Mouse (Mus musculus): ENCODE results near the gene Idua. TPM values are rescaled to one million over a fixed set of nuclear protein-coding genes. Genes with fewer than 3 reads are reported as not detected.
A peak's percentile ranks its signal among the peaks of the same experiment; 100 is the strongest.

Idua gene
- polyA plus RNA-seq, 1 experiment from 2014 or later = 17.8 TPM

DNA sequence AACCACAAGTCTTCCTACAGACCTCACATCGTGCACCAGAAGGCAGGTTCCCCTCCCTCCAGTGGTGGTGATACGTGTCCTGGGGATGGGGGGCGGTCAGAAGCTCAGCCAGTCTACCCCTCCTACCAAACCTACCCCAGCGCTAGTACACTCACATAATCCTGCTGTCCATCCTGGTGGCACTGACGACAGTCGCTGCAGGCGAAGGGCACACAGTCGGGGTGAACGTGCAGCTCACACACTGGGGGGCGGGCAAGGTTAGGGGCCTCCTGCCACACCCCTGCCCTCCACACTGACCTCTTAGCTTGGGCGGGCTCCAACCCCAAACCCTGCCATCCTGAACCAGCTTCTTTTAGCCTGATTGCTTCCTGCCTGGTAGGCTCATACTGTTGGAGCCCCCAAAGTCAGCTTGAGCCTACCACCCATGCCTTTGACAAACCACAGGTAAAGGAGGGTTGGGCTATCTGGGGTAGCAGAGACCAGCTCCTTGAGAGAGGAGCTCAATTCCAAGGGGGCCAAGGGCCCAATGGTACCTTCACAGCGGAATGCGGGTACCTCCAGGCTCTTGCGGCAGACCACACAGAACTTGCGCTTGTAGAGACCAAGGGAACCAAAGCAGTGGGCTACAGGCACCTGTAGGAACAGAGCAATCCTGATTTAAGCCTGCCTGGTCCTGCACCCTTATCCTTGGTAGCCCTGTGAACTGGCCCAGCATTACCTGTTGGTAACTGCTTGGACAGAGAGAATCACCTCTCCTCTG, 4.1 kb upstream of the Idua start:
- no peak overlapping the region for H3K4me2 ChIP-seq
- H3K4me1 ChIP-seq (replicated peaks) = peaks cover 11% of the 10 kb centered on the region
- H3K27me3 ChIP-seq (replicated peaks) = no peaks in the 10 kb centered on the region
- WGBS = 90% methylated on average over 15 of the region's 15 CpGs
- ATAC-seq (ENCODE audit: insufficient number of reproducible peaks, low FRiP score) = no peak
- no peak overlapping the region for H3K9ac ChIP-seq
- H3K9me3 ChIP-seq (replicated peaks) = no peaks in the 10 kb centered on the region
- H3K27ac ChIP-seq (ENCODE audit: poor library complexity, severe bottlenecking) = no peak overlapping the region
- peaks cover 62% of the 10 kb centered on the region for H3K36me3 ChIP-seq
- H3K4me3 ChIP-seq = no peak overlapping the region

DNA sequence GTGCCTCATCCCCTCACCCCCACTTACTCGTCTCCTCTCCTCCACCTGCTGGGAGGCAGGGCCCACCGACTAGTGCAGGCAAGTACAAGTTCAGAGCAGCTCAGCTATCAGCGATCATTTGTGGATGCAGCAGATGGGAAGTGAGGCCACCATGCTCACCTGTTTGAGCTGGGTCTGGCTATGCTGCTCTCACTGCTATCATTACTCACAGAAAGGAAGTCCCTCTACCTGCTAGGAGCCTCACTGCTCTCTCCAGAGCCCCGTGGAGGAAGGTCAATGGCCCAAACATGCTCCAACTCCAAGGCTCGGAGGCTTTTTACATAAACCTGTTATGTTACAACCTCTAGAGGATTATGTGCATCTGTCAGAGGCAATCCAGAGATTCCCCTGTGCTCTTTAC, 2.7 kb upstream of the Idua start:
- WGBS = 73% methylated on average over 5 of the region's 5 CpGs
- H3K9me3 ChIP-seq (replicated peaks) = no peaks in the 10 kb centered on the region
- H3K4me3 ChIP-seq = no peak overlapping the region
- H3K4me2 ChIP-seq = no peak overlapping the region
- peaks cover 54% of the 10 kb centered on the region for H3K36me3 ChIP-seq
- H3K27ac ChIP-seq (ENCODE audit: poor library complexity, severe bottlenecking) = no peak overlapping the region
- no peaks in the 10 kb centered on the region for H3K27me3 ChIP-seq (replicated peaks)
- no peak overlapping the region for H3K9ac ChIP-seq
- no peak for ATAC-seq (ENCODE audit: insufficient number of reproducible peaks, low FRiP score)
- peaks cover 11% of the 10 kb centered on the region for H3K4me1 ChIP-seq (replicated peaks)

DNA sequence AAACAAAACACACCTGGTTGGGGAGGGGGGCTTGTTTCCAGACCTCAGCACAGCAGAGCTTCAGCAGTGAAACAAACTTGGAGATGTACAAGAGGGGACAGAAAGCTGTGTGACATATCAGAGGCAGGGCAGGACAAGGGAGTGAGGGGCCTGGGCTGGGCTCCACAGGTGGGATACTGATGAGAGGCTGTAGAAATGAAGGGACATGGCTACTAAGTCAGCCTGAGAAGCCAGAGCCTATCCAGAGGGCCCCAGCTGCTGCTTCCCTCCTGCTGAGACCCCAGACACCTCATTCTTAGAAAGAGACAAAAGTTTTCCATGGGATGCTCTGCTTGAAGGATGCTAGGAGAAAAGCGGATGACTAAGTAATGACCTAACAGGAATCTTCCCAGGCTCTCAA, 1.5 kb upstream of the Idua start:
- Histone ChIP-seq H3K4me3 (no peak overlapping the region), H3K27me3 (replicated peaks) (peaks cover 6% of the 10 kb centered on the region), H3K36me3 (peaks cover 43% of the 10 kb centered on the region), H3K4me1 (replicated peaks) (peaks cover 11% of the 10 kb centered on the region), H3K27ac (ENCODE audit: poor library complexity, severe bottlenecking) (no peak overlapping the region), H3K4me2 (no peak overlapping the region), H3K9ac (no peak overlapping the region), H3K9me3 (replicated peaks) (no peaks in the 10 kb centered on the region)
- ATAC-seq (ENCODE audit: insufficient number of reproducible peaks, low FRiP score) = no peak
- WGBS = 87% methylated on average over 1 of the region's 1 CpGs

DNA sequence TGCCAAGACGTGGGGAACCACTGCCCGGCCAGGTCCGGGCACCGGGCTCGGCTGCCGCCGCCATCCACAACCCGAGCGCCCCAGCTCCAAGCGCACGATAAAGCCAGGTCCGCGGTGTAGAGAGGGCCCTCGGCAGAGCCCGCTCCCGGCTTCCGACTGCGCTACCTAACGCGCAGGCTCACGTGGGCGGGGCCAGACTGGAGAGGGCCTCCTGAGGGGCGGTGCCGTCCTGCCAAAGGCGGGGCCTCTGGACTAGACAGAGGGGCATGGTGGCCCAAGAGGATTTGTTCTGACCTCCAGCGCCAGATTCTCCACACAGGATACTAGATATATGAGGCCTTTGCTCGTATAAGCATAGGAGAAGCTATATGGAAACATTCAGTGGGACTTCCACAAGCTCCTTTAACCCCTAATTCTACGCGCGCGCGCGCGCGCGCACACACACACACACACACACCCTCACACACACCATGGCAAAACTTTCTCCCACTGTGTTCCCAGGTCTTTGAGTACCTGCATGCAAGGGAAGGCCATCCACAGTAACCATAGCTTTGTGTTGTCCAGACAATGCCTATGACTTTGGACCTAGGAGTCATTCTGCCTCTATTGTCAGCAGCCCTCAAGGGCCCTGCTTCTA, 619 bp downstream of the Idua start:
- Histone ChIP-seq H3K36me3 (peaks cover 21% of the 10 kb centered on the region), H3K4me1 (replicated peaks) (peaks cover 11% of the 10 kb centered on the region), H3K27me3 (replicated peaks) (peaks cover 14% of the 10 kb centered on the region), H3K4me2 (peak overlapping the region; percentile 94), H3K9me3 (replicated peaks) (no peaks in the 10 kb centered on the region), H3K4me3 (peak overlapping the region; percentile 87), H3K9ac (peak overlapping the region; percentile 90), H3K27ac (ENCODE audit: poor library complexity, severe bottlenecking) (no peak overlapping the region)
- ATAC-seq (ENCODE audit: insufficient number of reproducible peaks, low FRiP score) = peak; percentile 100
- WGBS = 13% methylated on average over 36 of the region's 36 CpGs

DNA sequence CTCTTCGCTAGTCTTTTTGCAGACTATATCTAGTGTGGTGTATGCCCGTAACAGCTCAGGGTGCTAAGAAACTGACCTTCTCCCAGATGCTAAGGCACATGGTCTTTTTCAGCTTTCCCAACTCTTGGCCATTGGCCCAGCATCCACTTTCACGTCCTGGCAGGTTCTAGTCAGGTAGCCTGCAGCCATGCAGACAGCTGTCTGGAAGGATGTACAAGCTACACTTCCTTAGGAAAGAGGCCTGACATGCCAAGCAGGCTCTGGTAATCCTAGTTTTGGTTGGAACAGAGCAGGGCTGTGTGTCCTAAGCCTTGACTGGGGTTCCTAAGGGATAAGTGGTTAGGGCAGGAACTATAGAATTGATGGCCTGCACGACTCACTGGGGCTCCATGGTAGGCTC, 2.6 kb downstream of the Idua start:
- Histone ChIP-seq H3K9me3 (replicated peaks) (no peaks in the 10 kb centered on the region), H3K9ac (no peak overlapping the region), H3K4me2 (no peak overlapping the region), H3K36me3 (peaks cover 3% of the 10 kb centered on the region; the same call in 1 of the 2 replicates), H3K27me3 (replicated peaks) (peaks cover 14% of the 10 kb centered on the region), H3K27ac (ENCODE audit: poor library complexity, severe bottlenecking) (no peak overlapping the region), H3K4me3 (no peak overlapping the region), H3K4me1 (replicated peaks) (peaks cover 11% of the 10 kb centered on the region)
- WGBS = 78% methylated on average over 4 of the region's 4 CpGs
- no peak for ATAC-seq (ENCODE audit: insufficient number of reproducible peaks, low FRiP score)

DNA sequence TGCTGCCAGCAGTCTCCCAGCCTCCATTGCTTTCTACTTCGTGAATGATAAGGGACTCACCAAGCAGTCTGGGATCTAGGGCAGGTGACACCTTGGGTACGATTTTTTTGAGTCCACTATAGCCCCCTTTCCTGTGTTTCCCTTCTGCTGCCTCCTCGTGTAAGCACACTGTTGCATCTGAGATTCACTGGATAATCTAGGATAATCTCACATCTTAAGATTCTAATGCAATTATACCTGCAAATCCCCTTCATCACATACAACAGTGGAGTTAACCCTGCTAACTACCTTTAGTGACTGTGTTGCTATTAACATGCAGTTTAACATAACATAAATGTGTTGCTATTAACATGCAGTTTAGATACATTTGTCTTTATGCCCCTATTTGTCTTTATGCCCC, 4.9 kb downstream of the Idua start:
- H3K4me2 ChIP-seq = no peak overlapping the region
- peaks cover 8% of the 10 kb centered on the region for H3K4me1 ChIP-seq (replicated peaks)
- no peak overlapping the region for H3K4me3 ChIP-seq
- H3K9me3 ChIP-seq (replicated peaks) = no peaks in the 10 kb centered on the region
- no peak overlapping the region for H3K9ac ChIP-seq
- WGBS = 33% methylated on average over 3 of the region's 3 CpGs
- H3K27me3 ChIP-seq (replicated peaks) = peaks cover 14% of the 10 kb centered on the region
- H3K27ac ChIP-seq (ENCODE audit: poor library complexity, severe bottlenecking) = no peak overlapping the region
- no peak for ATAC-seq (ENCODE audit: insufficient number of reproducible peaks, low FRiP score)
- H3K36me3 ChIP-seq = no peaks in the 10 kb centered on the region

- Histone ChIP-seq H3K27ac (ENCODE audit: poor library complexity, severe bottlenecking) (no peak overlapping the region), H3K4me3 (no peak overlapping the region), H3K4me1 (replicated peaks) (peaks cover 14% of the 10 kb centered on the region), H3K9me3 (replicated peaks) (no peaks in the 10 kb centered on the region), H3K36me3 (peaks cover 14% of the 10 kb centered on the region), H3K4me2 (no peak overlapping the region), H3K27me3 (replicated peaks) (peaks cover 14% of the 10 kb centered on the region), H3K9ac (no peak overlapping the region)
- 83% methylated on average over 2 of the region's 2 CpGs for WGBS
- ATAC-seq (ENCODE audit: insufficient number of reproducible peaks, low FRiP score) = no peak
These were observed 7.2 kb downstream of the Idua start for GRCm38 (mm10) chr5:108667370-108667769.

- Histone ChIP-seq H3K27me3 (replicated peaks) (peaks cover 7% of the 10 kb centered on the region; the same call in 1 of the 2 replicates), H3K4me2 (peak overlapping the region; percentile 76), H3K4me1 (replicated peaks) (peaks cover 14% of the 10 kb centered on the region), H3K9me3 (replicated peaks) (no peaks in the 10 kb centered on the region), H3K27ac (ENCODE audit: poor library complexity, severe bottlenecking) (peak overlapping the region; percentile 87), H3K9ac (peak overlapping the region; percentile 84), H3K4me3 (peak overlapping the region; percentile 72), H3K36me3 (peaks cover 24% of the 10 kb centered on the region)
- 12% methylated on average over 3 of the region's 3 CpGs for WGBS
- ATAC-seq (ENCODE audit: insufficient number of reproducible peaks, low FRiP score) = no peak
These were observed 8.3 kb downstream of the Idua start for GRCm38 (mm10) chr5:108668387-108668932.

- Histone ChIP-seq H3K9me3 (replicated peaks) (no peaks in the 10 kb centered on the region), H3K4me3 (peak within 1 kb of the TSS; percentile 72), H3K27ac (ENCODE audit: poor library complexity, severe bottlenecking) (peak within 1 kb of the TSS; percentile 87), H3K36me3 (peaks cover 32% of the 10 kb centered on the region), H3K4me1 (replicated peaks) (peaks cover 14% of the 10 kb centered on the region), H3K4me2 (peak within 1 kb of the TSS; percentile 76), H3K9ac (peak within 1 kb of the TSS; percentile 84), H3K27me3 (replicated peaks) (peaks cover 7% of the 10 kb centered on the region; the same call in 1 of the 2 replicates)
- ATAC-seq (ENCODE audit: insufficient number of reproducible peaks, low FRiP score) = peak; percentile 84
- 6% methylated on average over 43 of the region's 43 CpGs for WGBS
These were observed 9.1 kb downstream of the Idua start, which contains the start of gene Dgkq for GRCm38 (mm10) chr5:108668977-108669936. Gene Dgkq (minus strand): TSS chr5:108669672.

DNA sequence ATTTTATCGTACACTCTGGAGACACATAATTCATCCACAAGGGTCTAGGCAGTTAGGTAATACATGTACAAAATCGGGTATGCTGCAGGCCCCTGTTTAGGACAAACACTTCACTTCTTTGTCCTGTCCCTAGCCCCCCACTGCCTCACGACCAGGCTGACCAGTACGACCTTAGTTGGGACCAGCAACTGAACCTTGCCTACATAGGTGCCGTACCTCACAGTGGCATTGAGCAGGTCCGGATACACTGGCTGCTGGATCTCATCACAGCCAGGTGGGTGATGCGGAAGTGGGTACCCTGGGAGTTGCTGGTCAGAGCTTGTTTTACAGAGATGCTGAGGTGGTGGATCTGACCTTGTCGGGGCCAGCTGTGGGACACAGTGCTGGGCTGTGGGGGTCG, 9.9 kb downstream of the Idua start:
- Histone ChIP-seq H3K9ac (peak overlapping the region; percentile 84), H3K27ac (ENCODE audit: poor library complexity, severe bottlenecking) (peak overlapping the region; percentile 87; the same call in 1 of the 2 replicates), H3K4me3 (peak overlapping the region; percentile 72; the same call in 1 of the 2 replicates), H3K4me1 (replicated peaks) (peaks cover 14% of the 10 kb centered on the region), H3K9me3 (replicated peaks) (no peaks in the 10 kb centered on the region), H3K27me3 (replicated peaks) (peaks cover 1% of the 10 kb centered on the region; the same call in 1 of the 2 replicates), H3K4me2 (peak overlapping the region; percentile 76), H3K36me3 (peaks cover 32% of the 10 kb centered on the region)
- no peak for ATAC-seq (ENCODE audit: insufficient number of reproducible peaks, low FRiP score)
- WGBS = 77% methylated on average over 9 of the region's 9 CpGs

Measured in heart, embryonic 12.5 days (tissue).